Mouse (Mus musculus) thymus, adult 2 months (tissue): ENCODE data around the gene Slc25a39. TPM values are rescaled to one million over a fixed set of nuclear protein-coding genes. Genes with fewer than 3 reads are reported as not detected.

ENCODE experiments used
- DNase-seq: peaks from one replicate; pipeline ENCODE4 v3.0.0; 2021
- H3K27ac ChIP-seq: fragments of 200-500 bp; 2 replicates; pipeline ENCODE4 v1.5.1; 2012; ENCODE audit warnings: low read length, control low read depth; ENCODE audit not compliant: control insufficient read depth, insufficient read depth
- H3K27me3 ChIP-seq: fragments of 200-500 bp; 2 replicates; pipeline ENCODE4 v1.6.1; 2012; ENCODE audit warnings: mild to moderate bottlenecking, low read length, moderate library complexity, mixed read lengths; ENCODE audit not compliant: control insufficient read depth, insufficient read depth
- H3K36me3 ChIP-seq: fragments of 200-500 bp; 2 replicates; pipeline ENCODE4 v1.6.1; 2012; ENCODE audit warnings: mild to moderate bottlenecking, low read length, moderate library complexity; ENCODE audit not compliant: control insufficient read depth, insufficient read depth
- H3K4me1 ChIP-seq: fragments of 200-500 bp; replicated peaks from 2 replicates; pipeline ENCODE4 v1.6.1; 2012; ENCODE audit warnings: low read length; ENCODE audit not compliant: control insufficient read depth, insufficient read depth
- H3K4me3 ChIP-seq: fragments of 200-500 bp; 2 replicates; pipeline ENCODE4 v1.5.1; 2012; ENCODE audit warnings: mild to moderate bottlenecking, low read length, control low read depth, moderate library complexity; ENCODE audit not compliant: control insufficient read depth, insufficient read depth
- CTCF ChIP-seq: fragments of 200-500 bp; IDR thresholded peaks from 2 replicates; pipeline ENCODE4 v1.5.1; 2012; ENCODE audit warnings: mild to moderate bottlenecking, control low read depth, low read length, moderate library complexity, borderline replicate concordance; ENCODE audit not compliant: control insufficient read depth, poor library complexity, insufficient read depth; ENCODE audit errors: extremely low read depth
- POLR2A ChIP-seq: fragments of 200-500 bp; IDR thresholded peaks from 2 replicates; pipeline ENCODE4 v1.6.1; 2012; ENCODE audit warnings: mild to moderate bottlenecking, low read length, control low read depth, moderate library complexity; ENCODE audit not compliant: control insufficient read depth, poor library complexity, insufficient read depth; ENCODE audit errors: extremely low read depth
- WGBS: fragments of 180-500 bp; shearing (Covaris S2); methylation state at CpG from one replicate; pipeline ENCODE4 v1.1.7; 2018; 5-methylcytosine and 5-hydroxymethylcytosine counted together
- polyA plus RNA-seq: library from polyadenylated mRNA; depleted of rRNA; stranded (reverse); fragments of >200 nt; gene quantifications from 2 replicates; pipeline ENCODE4 v1.2.3, GENCODE M21; 2012

The Slc25a39 gene
- polyA plus RNA-seq, 1 experiment, result 235 TPM

- TF ChIP-seq POLR2A (no peak), CTCF (no peak)
- WGBS, result 85% methylated on average over 7 of the region's 7 CpGs
- DNase-seq, result no peak
- no peak overlapping the region for H3K27ac ChIP-seq
- peaks cover 6% of the 10 kb centered on the region; the same call in 1 of the 2 replicates for H3K27me3 ChIP-seq
- no peaks in the 10 kb centered on the region for H3K36me3 ChIP-seq
- H3K4me3 ChIP-seq, result no peak overlapping the region
- peaks cover 16% of the 10 kb centered on the region for H3K4me1 ChIP-seq
These were observed 11.0 kb downstream of the Slc25a39 start for GRCm38 (mm10) chr11:102396671-102397141.

GRCm38 (mm10) chr11:102396263-102396662 is 11.5 kb downstream of the Slc25a39 start:
- Histone ChIP-seq H3K4me3 (no peak overlapping the region), H3K36me3 (no peaks in the 10 kb centered on the region), H3K27me3 (peaks cover 6% of the 10 kb centered on the region; the same call in 1 of the 2 replicates), H3K4me1 (peaks cover 16% of the 10 kb centered on the region), H3K27ac (no peak overlapping the region)
- no peak for DNase-seq
- TF ChIP-seq CTCF (no peak), POLR2A (no peak)
- WGBS, result 71% methylated on average over 6 of the region's 6 CpGs

DNA sequence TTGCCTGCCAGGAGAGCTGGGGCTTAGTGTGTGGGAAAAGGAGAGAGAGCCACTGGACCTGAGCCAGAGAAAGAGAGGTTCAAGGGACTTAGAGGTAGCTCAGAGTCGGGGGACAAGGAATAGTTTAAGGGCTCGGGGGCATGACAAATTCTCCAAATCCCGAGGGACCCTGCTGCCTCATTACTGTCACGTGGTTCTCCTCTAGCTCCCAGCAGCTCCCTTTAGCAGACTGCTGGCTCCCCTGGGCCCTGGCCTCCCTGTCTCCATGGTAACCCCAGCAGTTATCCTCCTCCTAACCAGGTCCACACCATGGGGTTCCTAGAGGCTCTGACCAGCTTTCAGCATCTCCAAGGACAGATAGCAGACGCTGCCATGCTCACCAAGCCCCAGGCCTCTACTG is 12.5 kb downstream of the Slc25a39 start:
- H3K27ac ChIP-seq, result no peak overlapping the region
- 41% methylated on average over 5 of the region's 5 CpGs for whole genome bisulfite sequencing
- no peak for TF ChIP-seq POLR2A
- peaks cover 8% of the 10 kb centered on the region; the same call in 1 of the 2 replicates for H3K27me3 ChIP-seq
- DNase-seq, result no peak
- no peaks in the 10 kb centered on the region for H3K36me3 ChIP-seq
- H3K4me1 ChIP-seq, result peaks cover 16% of the 10 kb centered on the region
- H3K4me3 ChIP-seq, result no peak overlapping the region

GRCm38 (mm10) chr11:102394421-102395124 is 13.2 kb downstream of the Slc25a39 start:
- TF ChIP-seq CTCF, result no peak
- no peak for TF ChIP-seq POLR2A
- H3K4me1 ChIP-seq, result peaks cover 16% of the 10 kb centered on the region
- 82% methylated on average over 9 of the region's 9 CpGs for WGBS
- no peak overlapping the region for H3K27ac ChIP-seq
- DNase-seq, result no peak
- no peak overlapping the region for H3K4me3 ChIP-seq
- H3K36me3 ChIP-seq, result no peaks in the 10 kb centered on the region
- H3K27me3 ChIP-seq, result peaks cover 7% of the 10 kb centered on the region; the same call in 1 of the 2 replicates

GRCm38 (mm10) chr11:102393719-102394420 is 13.9 kb downstream of the Slc25a39 start:
- Histone ChIP-seq H3K4me3 (peak overlapping the region; percentile 22), H3K36me3 (no peaks in the 10 kb centered on the region), H3K4me1 (peaks cover 16% of the 10 kb centered on the region), H3K27ac (no peak overlapping the region), H3K27me3 (peaks cover 3% of the 10 kb centered on the region; the same call in 1 of the 2 replicates)
- 13% methylated on average over 17 of the region's 17 CpGs for WGBS
- no peak for TF ChIP-seq POLR2A
- TF ChIP-seq CTCF, result no peak
- DNase-seq, result peak; percentile 23

DNA sequence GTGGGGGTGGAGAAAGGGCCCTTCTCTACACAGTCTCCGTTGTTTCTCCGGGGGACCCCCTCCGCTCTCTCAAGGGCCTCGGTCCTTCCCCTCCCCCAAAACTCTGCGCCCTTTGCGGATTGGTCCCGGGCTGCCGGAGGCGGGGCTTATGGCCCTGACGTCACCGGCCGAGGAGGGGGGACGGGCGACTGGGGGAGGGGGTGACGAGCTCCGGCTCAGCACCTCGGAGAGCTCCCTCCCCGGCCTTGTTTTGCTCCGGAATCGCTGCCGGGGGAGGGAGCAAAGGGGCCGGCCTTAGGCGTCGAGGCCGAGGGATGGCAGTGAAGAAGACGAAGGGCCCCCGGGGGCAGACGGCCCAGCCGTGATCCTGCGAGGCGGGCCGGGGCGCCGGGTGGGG is 14.5 kb downstream of the Slc25a39 start, which contains the start of gene Rundc3a:
TSS of gene Rundc3a (plus strand) at position 166 of the 397 bp plus-strand sequence.
- peak within 1 kb of the TSS; percentile 22 for H3K4me3 ChIP-seq
- peaks cover 16% of the 10 kb centered on the region for H3K4me1 ChIP-seq
- TF ChIP-seq POLR2A (no peak), CTCF (no peak)
- no peak within 1 kb of the TSS for H3K27ac ChIP-seq
- peak; percentile 86 for DNase-seq
- H3K27me3 ChIP-seq, result 0 out of 2 replicates have a peak, but pooled peaks cover 2% of the 10 kb centered on the region
- 1% methylated on average over 34 of the region's 34 CpGs for WGBS
- no peaks in the 10 kb centered on the region for H3K36me3 ChIP-seq
